Mouse (Mus musculus): ENCODE data around the gene Olfr323.

Gene Olfr323

GRCm38 (mm10) chr11:58602800-58603560 lies 27.3 kb downstream of the Olfr323 start:
- DNase-seq (ENCODE audit: low spot score), result no peak

GRCm38 (mm10) chr11:58602062-58602461 lies 28.2 kb downstream of the Olfr323 start:
- no peak for DNase-seq (ENCODE audit: low spot score)

GRCm38 (mm10) chr11:58597837-58598236 lies 32.5 kb downstream of the Olfr323 start:
- DNase-seq (ENCODE audit: low spot score), result no peak

GRCm38 (mm10) chr11:58594814-58595213 lies 35.5 kb downstream of the Olfr323 start, which contains the start of gene Olfr324:
Gene Olfr324, plus strand, starts transcription at chr11:58595114.
- DNase-seq (ENCODE audit: low spot score), result no peak

GRCm38 (mm10) chr11:58588620-58589250 lies 41.6 kb downstream of the Olfr323 start:
- DNase-seq (ENCODE audit: low spot score), result no peak

- DNase-seq (ENCODE audit: low spot score), result no peak
Measured at GRCm38 (mm10) chr11:58587898-58588348, 42.4 kb downstream of the Olfr323 start.

GRCm38 (mm10) chr11:58578636-58579035 lies 51.7 kb downstream of the Olfr323 start:
- DNase-seq (ENCODE audit: low spot score), result no peak

GRCm38 (mm10) chr11:58577430-58577829 lies 52.9 kb downstream of the Olfr323 start, which contains the start of gene Olfr325:
Gene Olfr325, plus strand, starts transcription at chr11:58577730.
- no peak for DNase-seq (ENCODE audit: low spot score)

All from left cerebral cortex, adult 11 months (tissue).